Mouse (Mus musculus) limb, embryonic 12.5 days (tissue): ENCODE results near the gene Fndc4. TPM values are rescaled to one million over a fixed set of nuclear protein-coding genes. Genes with fewer than 3 reads are reported as not detected.

ENCODE experiments used
- polyA plus RNA-seq: library from polyadenylated mRNA; unstranded; fragments of >200 nt; fragmentation: Nextera tagmentation; extraction: Ambion mirVana; gene quantifications from 2 replicates; pipeline ENCODE4 v1.2.1, GENCODE M21; 2016

The Fndc4 gene
- polyA plus RNA-seq, 1 experiment from 2014 or later: 87.3 TPM

Other genes with a start within 250 kb of the Fndc4 start
- gene Atraid, start 247.8 kb downstream of the Fndc4 start, polyA plus RNA-seq: 105 and 107 TPM in 2 replicates
- 11.0 and 12.5 TPM in 2 replicates for gene Slc5a6, start 247.2 kb downstream of the Fndc4 start, polyA plus RNA-seq
- 48.0 and 50.9 TPM in 2 replicates for gene Cad, start 241.3 kb downstream of the Fndc4 start, polyA plus RNA-seq
- not detected in 2 replicates for gene Dnajc5g, start 189.8 kb downstream of the Fndc4 start, polyA plus RNA-seq
- gene Slc30a3, start 187.8 kb downstream of the Fndc4 start, polyA plus RNA-seq: 0.13 and 0.21 TPM in 2 replicates
- 2.1 and 3.6 TPM in 2 replicates for gene Trim54, start 179.4 kb downstream of the Fndc4 start, polyA plus RNA-seq
- gene Ucn, start 157.3 kb downstream of the Fndc4 start, polyA plus RNA-seq: not detected in 2 replicates
- gene Mpv17, start 141.8 kb downstream of the Fndc4 start, polyA plus RNA-seq: 59.4 and 63.0 TPM in 2 replicates
- 0.80 and 1.5 TPM in 2 replicates for gene Gm29609, start 116.2 kb downstream of the Fndc4 start, polyA plus RNA-seq
- 101 and 108 TPM in 2 replicates for gene Gtf3c2, start 115.9 kb downstream of the Fndc4 start, polyA plus RNA-seq
- 149 and 153 TPM in 2 replicates for gene Snx17, start 102.9 kb downstream of the Fndc4 start, polyA plus RNA-seq
- 69.3 and 76.1 TPM in 2 replicates for gene Eif2b4, start 102.7 kb downstream of the Fndc4 start, polyA plus RNA-seq
- 16.7 and 19.3 TPM in 2 replicates for gene Zfp513, start 93.8 kb downstream of the Fndc4 start, polyA plus RNA-seq
- gene Ppm1g, start 75.4 kb downstream of the Fndc4 start, polyA plus RNA-seq: 146 and 153 TPM in 2 replicates
- gene Nrbp1, start 55.2 kb downstream of the Fndc4 start, polyA plus RNA-seq: 128 and 138 TPM in 2 replicates
- 0.84 TPM in 1 of 2 replicates, not detected in the other for gene Gm9970, start 54.8 kb downstream of the Fndc4 start, polyA plus RNA-seq
- 24.4 and 26.3 TPM in 2 replicates for gene Krtcap3, start 44.4 kb downstream of the Fndc4 start, polyA plus RNA-seq
- 55.3 and 55.4 TPM in 2 replicates for gene Ift172, start 5.0 kb downstream of the Fndc4 start, polyA plus RNA-seq
- gene Gckr, start 1.4 kb upstream of the Fndc4 start, polyA plus RNA-seq: 0.45 and 0.74 TPM in 2 replicates
- gene Zfp512, start 156.4 kb upstream of the Fndc4 start, polyA plus RNA-seq: 73.0 and 74.4 TPM in 2 replicates
- gene 4930548H24Rik, start 189.7 kb upstream of the Fndc4 start, polyA plus RNA-seq: not detected in 2 replicates
- 81.5 and 81.7 TPM in 2 replicates for gene Gpn1, start 198.7 kb upstream of the Fndc4 start, polyA plus RNA-seq
- 41.3 and 42.4 TPM in 2 replicates for gene Slc4a1ap, start 230.9 kb upstream of the Fndc4 start, polyA plus RNA-seq
- 31.0 TPM in 2 replicates for gene Supt7l, start 231.7 kb upstream of the Fndc4 start, polyA plus RNA-seq